8 mouse cellular contexts compared by ENCODE assay signal in the genomic region with DNA sequence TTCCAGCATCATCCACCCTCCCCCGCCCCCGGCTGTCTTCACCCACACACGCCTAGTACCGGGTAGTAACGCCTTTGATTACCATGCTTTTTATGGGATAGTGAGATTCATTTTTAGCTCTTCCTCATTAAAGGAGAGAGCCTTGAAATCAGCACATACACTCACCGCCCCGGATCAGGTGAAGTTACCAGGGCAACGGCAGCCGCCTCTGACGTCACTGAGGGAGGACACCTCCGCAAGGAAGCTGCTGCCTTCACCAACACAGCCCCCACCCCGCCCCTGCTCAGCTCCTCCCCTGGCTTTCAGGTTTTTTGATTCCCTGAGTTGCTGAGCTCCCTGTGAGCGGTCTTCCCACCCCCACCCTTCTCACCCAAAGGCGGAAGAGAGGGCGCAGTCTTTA.
DNase-seq lines count a peak whose midpoint lies in the region; ATAC-seq and TF ChIP-seq lines count a peak whose summit lies in the region.

No protein-coding gene starts in this region.

- peaks cover 9% of the 10 kb centered on the region; the same call in 1 of the 2 replicates for H3K4me1 ChIP-seq in kidney, embryonic 16.5 days (ENCODE audit: insufficient read depth, low read length)
- 0 out of 2 replicates have a peak, but pooled peaks cover 3% of the 10 kb centered on the region for H3K4me1 ChIP-seq in cerebellum, adult 2 months (ENCODE audit: control insufficient read depth, insufficient read depth, low read length)
- H3K4me1 ChIP-seq in liver, embryonic 15.5 days (replicated peaks): 0 out of 2 replicates have a peak, but pooled peaks cover 5% of the 10 kb centered on the region

- TF ChIP-seq POLR2A in cerebellum, adult 2 months (IDR thresholded peaks at IDR 0.05; ENCODE audit: borderline replicate concordance, insufficient read depth, low read length): no peak

- no peak overlapping the region for H3K27ac ChIP-seq in kidney, embryonic 16.5 days (ENCODE audit: low read length)
- H3K27ac ChIP-seq in cerebellum, adult 2 months (ENCODE audit: insufficient read depth, low read length): no peak overlapping the region
- H3K27ac ChIP-seq in liver, embryonic 15.5 days (replicated peaks): no peak overlapping the region

- no peak for TF ChIP-seq CTCF in cerebellum, adult 2 months (IDR thresholded peaks at IDR 0.05; ENCODE audit: borderline replicate concordance, insufficient read depth, low read depth, low read length)

- no peak for DNase-seq in kidney, adult 8-10 months
- peak; percentile 54 to 61 for DNase-seq in cerebellum, adult 2 months
- DNase-seq in kidney, postnatal 4 days: peak; percentile 51 to 58
- peak; percentile 93 to 96 for DNase-seq in right cerebral cortex, postnatal 10 days (ENCODE audit: low spot score in 2 of 2)
- no peak for DNase-seq in c-Kit-positive CD71-positive TER-119-positive erythroid progenitor cells, embryonic 14.5 days (ENCODE audit: low spot score)

- H3K4me2 ChIP-seq in kidney, embryonic 16.5 days (replicated peaks; ENCODE audit: low read depth, low read length): peak overlapping the region; percentile 54
- H3K4me2 ChIP-seq in liver, embryonic 15.5 days: peak overlapping the region; percentile 28; the same call in 1 of the 2 replicates

- ATAC-seq in kidney, embryonic 16.5 days (ENCODE audit: low FRiP score, low TSS enrichment): peak; percentile 80
- ATAC-seq in frontal cortex, adult (ENCODE audit: low TSS enrichment): peak; percentile 94
- no peak for ATAC-seq in liver, embryonic 15.5 days (ENCODE audit: insufficient read depth)

- H3K27me3 ChIP-seq in kidney, embryonic 16.5 days (ENCODE audit: insufficient read depth, low read length): no peaks in the 10 kb centered on the region
- H3K27me3 ChIP-seq in cerebellum, adult 2 months (ENCODE audit: control insufficient read depth, insufficient read depth, low read length): no peaks in the 10 kb centered on the region
- H3K27me3 ChIP-seq in liver, embryonic 15.5 days: peaks cover 15% of the 10 kb centered on the region; the same call in 1 of the 2 replicates

- peak overlapping the region; percentile 34 for H3K4me3 ChIP-seq in kidney, embryonic 16.5 days (ENCODE audit: low read length)
- peak overlapping the region; percentile 50 for H3K4me3 ChIP-seq in cerebellum, adult 2 months (replicated peaks; ENCODE audit: insufficient read depth, low read depth, low read length)
- H3K4me3 ChIP-seq in liver, embryonic 15.5 days (replicated peaks): no peak overlapping the region

- peak overlapping the region; percentile 41; the same call in 1 of the 2 replicates for H3K9ac ChIP-seq in kidney, embryonic 16.5 days (replicated peaks; ENCODE audit: low read length)
- no peak overlapping the region for H3K9ac ChIP-seq in liver, embryonic 15.5 days

- no peaks in the 10 kb centered on the region for H3K9me3 ChIP-seq in kidney, embryonic 16.5 days (ENCODE audit: low read length)
- no peaks in the 10 kb centered on the region for H3K9me3 ChIP-seq in liver, embryonic 15.5 days (replicated peaks)

- H3K36me3 ChIP-seq in kidney, embryonic 16.5 days (ENCODE audit: insufficient read depth, low read length): no peaks in the 10 kb centered on the region
- no peaks in the 10 kb centered on the region for H3K36me3 ChIP-seq in liver, embryonic 15.5 days (replicated peaks)

- WGBS in kidney, embryonic 16.5 days: 6% methylated on average over 15 of the region's 15 CpGs
- 14% methylated on average over 15 of the region's 15 CpGs for WGBS in cerebellum, adult 2 months
- WGBS in liver, embryonic 15.5 days (ENCODE audit: insufficient replicate concordance): 13% methylated on average over 15 of the region's 15 CpGs

Comparison
In these comparisons a context has a peak if more than half of its experiments do, and no peak if none do; other contexts are left out.
1. DNase-seq: peak in cerebellum, adult 2 months (2 of 2), kidney, postnatal 4 days (2 of 2) and right cerebral cortex, postnatal 10 days (2 of 2); none in kidney, adult 8-10 months (0 of 2) and c-Kit-positive CD71-positive TER-119-positive erythroid progenitor cells, embryonic 14.5 days (single experiment).